Mouse (Mus musculus): ENCODE results near the gene Tram2. TPM values are rescaled to one million over a fixed set of nuclear protein-coding genes. Genes with fewer than 3 reads are reported as not detected.

Gene Tram2
- 3.5 and 5.2 TPM in 2 replicates for polyA plus RNA-seq (2012; rRNA removed)

GRCm38 (mm10) chr1:21079217-21079773, at the start of gene Tram2:
Gene Tram2 (minus strand): TSS chr1:21079229.

GRCm38 (mm10) chr1:20951300-20951763, 127.7 kb downstream of the Tram2 start, which contains the start of gene Efhc1:
Gene Efhc1 (plus strand): TSS chr1:20951626.

Other genes with a start within 250 kb of the Tram2 start
- gene Paqr8, start 188.6 kb downstream of the Tram2 start, polyA plus RNA-seq (2012; rRNA removed), result 0.16 TPM in 2 replicates
- gene Efhc1, start 127.6 kb downstream of the Tram2 start, polyA plus RNA-seq (2012; rRNA removed), result 0.43 and 0.52 TPM in 2 replicates
- 2.3 and 2.5 TPM in 2 replicates for gene Tmem14a, start 139.3 kb upstream of the Tram2 start, polyA plus RNA-seq (2012; rRNA removed)
- 435 and 536 TPM in 2 replicates for gene Gsta3, start 161.4 kb upstream of the Tram2 start, polyA plus RNA-seq (2012; rRNA removed)

Data from liver, embryonic 18 days (tissue).